Mouse (Mus musculus): Measurements from ENCODE around the gene Mef2b. TPM values are rescaled to one million over a fixed set of nuclear protein-coding genes. Genes with fewer than 3 reads are reported as not detected.

Mef2b gene
- total RNA-seq (2021) = under 1 TPM in 1 of 2 experiments, not detected in 1; 0.36 TPM
- long read RNA-seq, experiment 1, partial matches to known transcripts = 0 of 3 reads
- long read RNA-seq, experiment 1, other reads (novel, unspliced or antisense) = 3 of 3 reads
- long read RNA-seq, experiment 2, partial matches to known transcripts = 0 of 3 reads
- long read RNA-seq, experiment 2, other reads (novel, unspliced or antisense) = 3 of 3 reads

GRCm38 (mm10) chr8:70139026-70139857 lies at the start of gene Mef2b, which contains the start of the genes Rfxank and Borcs8:
Gene Mef2b, plus strand, starts transcription at chr8:70139711.
Gene Rfxank, minus strand, starts transcription at chr8:70139154.
Gene Borcs8, plus strand, starts transcription at chr8:70139499.
- Histone ChIP-seq H3K4me3 (peak within 1 kb of the TSS; percentile 82), H3K27ac (peak within 1 kb of the TSS; percentile 89)
- TF ChIP-seq CTCF (IDR thresholded peaks at IDR 0.05) = no peak; the same call in 1 of the 2 replicates
- peak; percentile 95 to 98 for DNase-seq (ENCODE audit: extremely low spot score in 1 of 2, low spot score in 2 of 2)
- intact Hi-C loops (cut with DNase I) = no loop called here

- no peak overlapping the region for H3K4me3 ChIP-seq
- intact Hi-C loops (cut with DNase I) = no loop called here
- H3K27ac ChIP-seq = peak overlapping the region; percentile 58
- no peak for DNase-seq (ENCODE audit: extremely low spot score in 1 of 2, low spot score in 2 of 2)
- TF ChIP-seq CTCF (IDR thresholded peaks at IDR 0.05) = no peak
Observed at GRCm38 (mm10) chr8:70092786-70093185, 46.7 kb upstream of the Mef2b start.

- TF ChIP-seq CTCF (IDR thresholded peaks at IDR 0.05) = no peak
- intact Hi-C loops (cut with DNase I) = no loop called here
- Histone ChIP-seq H3K4me3 (no peak overlapping the region), H3K27ac (peak overlapping the region; percentile 94)
- peak in 1 of 2 experiments; percentile 54 for DNase-seq (ENCODE audit: extremely low spot score in 1 of 2, low spot score in 2 of 2)
Observed at GRCm38 (mm10) chr8:70099276-70099675, 40.2 kb upstream of the Mef2b start.

GRCm38 (mm10) chr8:70100241-70100640 lies 39.3 kb upstream of the Mef2b start:
- Histone ChIP-seq H3K4me3 (no peak overlapping the region), H3K27ac (peak overlapping the region; percentile 94)
- no peak for TF ChIP-seq CTCF (IDR thresholded peaks at IDR 0.05)
- DNase-seq (ENCODE audit: extremely low spot score in 1 of 2, low spot score in 2 of 2) = peak in 1 of 2 experiments; percentile 55
- intact Hi-C loops (cut with DNase I) = loop anchor here (1.0 kb wide), 1 partner anchor 18 kb away; no protein-coding TSS in a partner anchor

- DNase-seq (ENCODE audit: extremely low spot score in 1 of 2, low spot score in 2 of 2) = peak in 1 of 2 experiments; percentile 41
- peak; percentile 56 for TF ChIP-seq CTCF (IDR thresholded peaks at IDR 0.05)
- Histone ChIP-seq H3K27ac (peak overlapping the region; percentile 67), H3K4me3 (no peak overlapping the region)
- intact Hi-C loops (cut with DNase I) = no loop called here
Observed at GRCm38 (mm10) chr8:70104506-70104905, 35.0 kb upstream of the Mef2b start.

GRCm38 (mm10) chr8:70104922-70105321 lies 34.6 kb upstream of the Mef2b start:
- Histone ChIP-seq H3K27ac (peak overlapping the region; percentile 67), H3K4me3 (no peak overlapping the region)
- DNase-seq (ENCODE audit: extremely low spot score in 1 of 2, low spot score in 2 of 2) = no peak
- no peak for TF ChIP-seq CTCF (IDR thresholded peaks at IDR 0.05)
- intact Hi-C loops (cut with DNase I) = no loop called here

GRCm38 (mm10) chr8:70110451-70110850 lies 29.1 kb upstream of the Mef2b start:
- no peak for TF ChIP-seq CTCF (IDR thresholded peaks at IDR 0.05)
- H3K4me3 ChIP-seq = no peak overlapping the region
- intact Hi-C loops (cut with DNase I) = no loop called here
- no peak for DNase-seq (ENCODE audit: extremely low spot score in 1 of 2, low spot score in 2 of 2)
- no peak overlapping the region for H3K27ac ChIP-seq

- Histone ChIP-seq H3K4me3 (no peak overlapping the region), H3K27ac (peak overlapping the region; percentile 32; the same call in 1 of the 2 replicates)
- no peak for TF ChIP-seq CTCF (IDR thresholded peaks at IDR 0.05)
- no peak for DNase-seq (ENCODE audit: extremely low spot score in 1 of 2, low spot score in 2 of 2)
- intact Hi-C loops (cut with DNase I) = no loop called here
Observed at GRCm38 (mm10) chr8:70111192-70111795, 28.2 kb upstream of the Mef2b start.

GRCm38 (mm10) chr8:70112401-70113016 lies 27.0 kb upstream of the Mef2b start:
- DNase-seq (ENCODE audit: extremely low spot score in 1 of 2, low spot score in 2 of 2) = no peak
- intact Hi-C loops (cut with DNase I) = no loop called here
- Histone ChIP-seq H3K4me3 (no peak overlapping the region), H3K27ac (no peak overlapping the region)
- TF ChIP-seq CTCF (IDR thresholded peaks at IDR 0.05) = no peak

GRCm38 (mm10) chr8:70114488-70114887 lies 25.0 kb upstream of the Mef2b start:
- no peak overlapping the region for H3K4me3 ChIP-seq
- intact Hi-C loops (cut with DNase I) = no loop called here
- no peak overlapping the region for H3K27ac ChIP-seq
- DNase-seq (ENCODE audit: extremely low spot score in 1 of 2, low spot score in 2 of 2) = no peak
- no peak for TF ChIP-seq CTCF (IDR thresholded peaks at IDR 0.05)

GRCm38 (mm10) chr8:70114892-70115291 lies 24.6 kb upstream of the Mef2b start:
- intact Hi-C loops (cut with DNase I) = no loop called here
- no peak overlapping the region for H3K27ac ChIP-seq
- H3K4me3 ChIP-seq = no peak overlapping the region
- DNase-seq (ENCODE audit: extremely low spot score in 1 of 2, low spot score in 2 of 2) = no peak
- TF ChIP-seq CTCF (IDR thresholded peaks at IDR 0.05) = no peak
